Mouse (Mus musculus) T-cell, adult 2 months (primary cell): ENCODE results near the gene Slc25a22.

Experiments
- DNase-seq: peaks from one replicate; pipeline ENCODE4 v3.0.0; 2022; ENCODE audit warnings: low spot score

Slc25a22 gene

GRCm38 (mm10) chr7:141472226-141472625 is 34.5 kb upstream of the Slc25a22 start:
- DNase-seq = no peak

GRCm38 (mm10) chr7:141471236-141471635 is 33.5 kb upstream of the Slc25a22 start:
- DNase-seq = no peak

GRCm38 (mm10) chr7:141470637-141470944 is 32.9 kb upstream of the Slc25a22 start:
- no peak for DNase-seq

GRCm38 (mm10) chr7:141469901-141470636 is 32.4 kb upstream of the Slc25a22 start:
- no peak for DNase-seq

GRCm38 (mm10) chr7:141469352-141469751 is 31.7 kb upstream of the Slc25a22 start:
- DNase-seq = no peak

GRCm38 (mm10) chr7:141468522-141469211 is 31.0 kb upstream of the Slc25a22 start:
- DNase-seq = peak; percentile 49

GRCm38 (mm10) chr7:141468164-141468521 is 30.5 kb upstream of the Slc25a22 start:
- no peak for DNase-seq

- peak; percentile 52 for DNase-seq
Measured at GRCm38 (mm10) chr7:141467230-141468030, 29.7 kb upstream of the Slc25a22 start, which contains the start of gene Cd151. Gene Cd151, plus strand, starts transcription at chr7:141467392.

- DNase-seq = no peak
Measured at GRCm38 (mm10) chr7:141466607-141467148, 29.0 kb upstream of the Slc25a22 start.

GRCm38 (mm10) chr7:141466045-141466394 is 28.3 kb upstream of the Slc25a22 start:
- no peak for DNase-seq

GRCm38 (mm10) chr7:141465388-141466044 is 27.8 kb upstream of the Slc25a22 start:
- DNase-seq = no peak

GRCm38 (mm10) chr7:141464603-141465201 is 27.0 kb upstream of the Slc25a22 start:
- DNase-seq = no peak

- no peak for DNase-seq
Measured at GRCm38 (mm10) chr7:141463824-141464602, 26.3 kb upstream of the Slc25a22 start.

- DNase-seq = no peak
Measured at GRCm38 (mm10) chr7:141462333-141462821, 24.7 kb upstream of the Slc25a22 start.

GRCm38 (mm10) chr7:141461521-141462332 is 24.0 kb upstream of the Slc25a22 start:
- DNase-seq = no peak

- DNase-seq = no peak
Measured at GRCm38 (mm10) chr7:141460391-141461113, 22.9 kb upstream of the Slc25a22 start, which contains the start of gene Cracr2b. Gene Cracr2b, plus strand, starts transcription at chr7:141461094.

GRCm38 (mm10) chr7:141460001-141460390 is 22.3 kb upstream of the Slc25a22 start:
- no peak for DNase-seq

- DNase-seq = no peak
Measured at GRCm38 (mm10) chr7:141459301-141459711, 21.6 kb upstream of the Slc25a22 start.

GRCm38 (mm10) chr7:141458661-141459060 is 21.0 kb upstream of the Slc25a22 start:
- DNase-seq = no peak
